1 mouse cellular context compared by ENCODE assay signal in the genomic region with DNA sequence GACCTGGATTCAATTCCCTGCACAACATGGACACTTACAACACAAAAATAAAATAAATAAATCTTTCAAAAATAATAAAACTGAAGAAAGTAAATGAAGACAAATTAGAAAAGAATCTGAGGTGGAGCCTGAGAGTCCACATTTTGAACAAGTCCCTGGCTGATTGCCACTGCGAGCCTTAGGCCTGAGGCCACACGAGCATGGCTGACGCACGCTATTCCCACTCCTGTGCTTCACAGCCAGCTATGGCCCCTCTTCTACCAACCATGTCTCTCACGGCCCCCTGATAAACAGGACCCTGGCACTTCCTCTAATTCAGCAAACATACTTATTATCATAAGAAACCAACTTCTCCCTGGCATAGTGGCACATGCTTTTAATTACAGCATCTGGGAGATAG.
TF ChIP-seq lines count a peak whose summit lies in the region.

No protein-coding gene starts in this region.

TF ChIP-seq in MEL, 35 proteins besides CTCF, POLR2A, EP300 and RAD21 (continued from another document):
- peak; percentile 29; the same call in 1 of the 2 replicates for TF ChIP-seq GATA1 (IDR thresholded peaks at IDR 0.05; ENCODE audit: low read depth, low read length)
- TF ChIP-seq ZC3H11A (IDR thresholded peaks at IDR 0.05; ENCODE audit: low read depth, low read length): no peak
- TF ChIP-seq ETS1 (IDR thresholded peaks at IDR 0.05; ENCODE audit: low read depth, low read length): no peak
- no peak for TF ChIP-seq POLR2AphosphoS2 (IDR thresholded peaks at IDR 0.05; ENCODE audit: low read length)
- peak; percentile 87 for TF ChIP-seq TBP (IDR thresholded peaks at IDR 0.05; ENCODE audit: low read depth, low read length)
- TF ChIP-seq MYC (IDR thresholded peaks at IDR 0.05; ENCODE audit: low read depth, low read length): no peak
- no peak for TF ChIP-seq ZMIZ1 (IDR thresholded peaks at IDR 0.05; ENCODE audit: low read depth, low read length)
- TF ChIP-seq SIN3A (IDR thresholded peaks at IDR 0.05; ENCODE audit: low read length): no peak
- TF ChIP-seq USF1 (IDR thresholded peaks at IDR 0.05; ENCODE audit: low read depth, low read length): no peak
- no peak for TF ChIP-seq MXI1 (IDR thresholded peaks at IDR 0.05; ENCODE audit: low read depth, low read length)
- no peak for TF ChIP-seq ELF1 (IDR thresholded peaks at IDR 0.05; ENCODE audit: low read depth, low read length)
- no peak for TF ChIP-seq USF2 (IDR thresholded peaks at IDR 0.05; ENCODE audit: borderline replicate concordance in 1 of 2, insufficient read depth in 1 of 2, low read depth in 1 of 2, low read length in 2 of 2)
